Mouse (Mus musculus) stomach, postnatal 0 days (tissue): ENCODE measurements around the gene Fbxo40. TPM values are rescaled to one million over a fixed set of nuclear protein-coding genes. Genes with fewer than 3 reads are reported as not detected.
A peak's percentile ranks its signal among the peaks of the same experiment; 100 is the strongest.

Experiments used
- ATAC-seq: fragments of 200-750 bp; cut with Nextera tagmentation; 2 replicates; pipeline ENCODE4 v1.8.0; 2017; ENCODE audit not compliant: low FRiP score, low TSS enrichment
- DNase-seq: peaks from one replicate; pipeline ENCODE4 v3.0.0-alpha.2; 2016; ENCODE audit warnings: low spot score
- H3K27ac ChIP-seq: fragments of 300-500 bp; sonication (generic); replicated peaks from 2 replicates; pipeline ENCODE4 v1.5.1; 2014; ENCODE audit warnings: mild to moderate bottlenecking, control low read depth
- H3K27me3 ChIP-seq: fragments of 300-500 bp; sonication (generic); 2 replicates; pipeline ENCODE4 v1.6.1; 2014; ENCODE audit warnings: low read length; ENCODE audit not compliant: control insufficient read depth, insufficient read depth
- H3K36me3 ChIP-seq: fragments of 300-500 bp; sonication (generic); 2 replicates; pipeline ENCODE4 v1.6.1; 2014; ENCODE audit warnings: low read length, mixed read lengths; ENCODE audit not compliant: control insufficient read depth, insufficient read depth
- H3K4me1 ChIP-seq: fragments of 300-500 bp; sonication (generic); replicated peaks from 2 replicates; pipeline ENCODE4 v1.6.1; 2014; ENCODE audit warnings: antibody characterized with exemption; ENCODE audit not compliant: control insufficient read depth, insufficient read depth
- H3K4me2 ChIP-seq: fragments of 300-500 bp; sonication (generic); replicated peaks from 2 replicates; pipeline ENCODE4 v1.6.1; 2014; ENCODE audit warnings: low read depth, mild to moderate bottlenecking, control low read depth, moderate library complexity
- H3K4me3 ChIP-seq: fragments of 300-500 bp; sonication (generic); 2 replicates; pipeline ENCODE4 v1.5.1; 2014; ENCODE audit warnings: low read depth, low read length, control low read depth
- H3K9ac ChIP-seq: fragments of 300-500 bp; sonication (generic); 2 replicates; pipeline ENCODE4 v1.6.1; 2014; ENCODE audit warnings: mild to moderate bottlenecking, low read length, control low read depth, mixed read lengths
- H3K9me3 ChIP-seq: fragments of 300-500 bp; sonication (generic); 2 replicates; pipeline ENCODE4 v1.6.1; 2016; ENCODE audit warnings: low read length; ENCODE audit not compliant: control insufficient read depth
- CTCF ChIP-seq: IDR thresholded peaks from 2 replicates; pipeline ENCODE4 v1.5.1; 2016; ENCODE audit warnings: antibody characterized with exemption, low read depth, mild to moderate bottlenecking, moderate library complexity
- EP300 ChIP-seq: optimal IDR thresholded peaks from 2 replicates; pipeline ENCODE3; 2016; ENCODE audit warnings: antibody characterized with exemption
- WGBS: fragments of 180-500 bp; shearing (Covaris S2); extraction: QIAGEN DNeasy Blood & Tissue Kit; methylation state at CpG from one replicate; pipeline ENCODE4 v1.1.7; 2014; 5-methylcytosine and 5-hydroxymethylcytosine counted together
- polyA plus RNA-seq: library from polyadenylated mRNA; unstranded; fragments of >200 nt; fragmentation: Nextera tagmentation; extraction: Ambion mirVana; gene quantifications from 2 replicates; pipeline ENCODE4 v1.2.1, GENCODE M21; 2015

Gene Fbxo40
- 0.07 TPM in 1 of 2 replicates, not detected in the other for polyA plus RNA-seq

GRCm38 (mm10) chr16:36989999-36990625 lies at the start of gene Fbxo40:
Gene Fbxo40, minus strand, starts transcription at chr16:36990467.
- Histone ChIP-seq H3K27ac (no peak within 1 kb of the TSS), H3K9me3 (no peaks in the 10 kb centered on the region), H3K36me3 (no peaks in the 10 kb centered on the region), H3K4me2 (no peak within 1 kb of the TSS), H3K4me3 (no peak within 1 kb of the TSS), H3K4me1 (no peaks in the 10 kb centered on the region), H3K9ac (no peak within 1 kb of the TSS), H3K27me3 (no peaks in the 10 kb centered on the region)
- WGBS = 49% methylated on average over 18 of the region's 18 CpGs
- ATAC-seq (no peak), DNase-seq (no peak)
- TF ChIP-seq CTCF (no peak), EP300 (no peak)

GRCm38 (mm10) chr16:37034751-37035150 lies 44.5 kb upstream of the Fbxo40 start:
- TF ChIP-seq CTCF (no peak), EP300 (no peak)
- H3K27ac ChIP-seq = no peak overlapping the region
- H3K4me1 ChIP-seq = no peaks in the 10 kb centered on the region
- no peak for ATAC-seq
- no peaks in the 10 kb centered on the region for H3K27me3 ChIP-seq
- no peaks in the 10 kb centered on the region for H3K9me3 ChIP-seq
- H3K4me2 ChIP-seq = no peak overlapping the region
- H3K4me3 ChIP-seq = no peak overlapping the region
- DNase-seq = no peak
- 96% methylated on average over 8 of the region's 8 CpGs for WGBS
- no peak overlapping the region for H3K9ac ChIP-seq
- no peaks in the 10 kb centered on the region for H3K36me3 ChIP-seq

- Histone ChIP-seq H3K4me3 (no peak overlapping the region), H3K27ac (no peak overlapping the region), H3K9me3 (no peaks in the 10 kb centered on the region), H3K36me3 (no peaks in the 10 kb centered on the region), H3K27me3 (no peaks in the 10 kb centered on the region), H3K4me2 (no peak overlapping the region), H3K4me1 (no peaks in the 10 kb centered on the region), H3K9ac (no peak overlapping the region)
- no peak for TF ChIP-seq EP300
- TF ChIP-seq CTCF = no peak
- 62% methylated on average over 3 of the region's 3 CpGs for WGBS
- ATAC-seq = no peak
- no peak for DNase-seq
Measured at GRCm38 (mm10) chr16:37031996-37032395, 41.7 kb upstream of the Fbxo40 start.

- Histone ChIP-seq H3K36me3 (no peaks in the 10 kb centered on the region), H3K4me2 (no peak overlapping the region), H3K27me3 (no peaks in the 10 kb centered on the region), H3K9ac (no peak overlapping the region), H3K27ac (no peak overlapping the region), H3K4me3 (no peak overlapping the region), H3K9me3 (no peaks in the 10 kb centered on the region), H3K4me1 (no peaks in the 10 kb centered on the region)
- ATAC-seq = no peak
- WGBS = 68% methylated on average over 3 of the region's 3 CpGs
- TF ChIP-seq CTCF = no peak
- no peak for TF ChIP-seq EP300
- DNase-seq = no peak
Measured at GRCm38 (mm10) chr16:37027581-37027980, 37.3 kb upstream of the Fbxo40 start.

- WGBS = 40% methylated on average over 5 of the region's 5 CpGs
Measured at GRCm38 (mm10) chr16:37012336-37012735, 22.1 kb upstream of the Fbxo40 start.

GRCm38 (mm10) chr16:37011922-37012289 lies 21.6 kb upstream of the Fbxo40 start:
- under 1% methylated on average over 26 of the region's 26 CpGs for WGBS
- Histone ChIP-seq H3K27me3 (no peaks in the 10 kb centered on the region), H3K4me2 (peak overlapping the region; percentile 95), H3K9ac (peak overlapping the region; percentile 60), H3K27ac (no peak overlapping the region), H3K36me3 (no peaks in the 10 kb centered on the region), H3K4me3 (peak overlapping the region; percentile 70), H3K9me3 (no peaks in the 10 kb centered on the region), H3K4me1 (no peaks in the 10 kb centered on the region)
- ATAC-seq = peak; percentile 42
- no peak for DNase-seq
- no peak for TF ChIP-seq EP300
- no peak for TF ChIP-seq CTCF

More at GRCm38 (mm10) chr16:37012336-37012735, 22.1 kb upstream of the Fbxo40 start:
- no peaks in the 10 kb centered on the region for H3K9me3 ChIP-seq
- H3K36me3 ChIP-seq = no peaks in the 10 kb centered on the region
- H3K4me3 ChIP-seq = peak overlapping the region; percentile 70
- no peak for DNase-seq
- no peak overlapping the region for H3K27ac ChIP-seq
- H3K27me3 ChIP-seq = no peaks in the 10 kb centered on the region
- ATAC-seq = no peak
- peak overlapping the region; percentile 95 for H3K4me2 ChIP-seq
- no peak overlapping the region for H3K9ac ChIP-seq
- no peak for TF ChIP-seq EP300
- no peak for TF ChIP-seq CTCF
- H3K4me1 ChIP-seq = no peaks in the 10 kb centered on the region
